Mouse (Mus musculus) megakaryocyte, embryonic 14.5 days (primary cell): ENCODE results near the gene Phldb3. TPM values are rescaled to one million over a fixed set of nuclear protein-coding genes. Genes with fewer than 3 reads are reported as not detected.

Experiments
- H3K27me3 ChIP-seq: replicated peaks from 2 replicates; pipeline ENCODE3; 2012; ENCODE audit warnings: inconsistent platforms
- H3K36me3 ChIP-seq: replicated peaks from 2 replicates; pipeline ENCODE3; 2012; ENCODE audit warnings: low read length, inconsistent platforms, mixed read lengths
- H3K4me1 ChIP-seq: 2 replicates; pipeline ENCODE4 v1.6.1; 2012; ENCODE audit warnings: inconsistent platforms
- H3K4me3 ChIP-seq: replicated peaks from 2 replicates; pipeline ENCODE3; 2012; ENCODE audit warnings: moderate library complexity, mild to moderate bottlenecking, inconsistent platforms
- H3K9me3 ChIP-seq: 2 replicates; pipeline ENCODE4 v1.6.1; 2012; ENCODE audit warnings: inconsistent platforms
- FLI1 ChIP-seq: IDR thresholded peaks from 2 replicates; pipeline ENCODE4 v1.6.1; 2012; ENCODE audit warnings: low read length, inconsistent platforms, mixed read lengths
- GATA1 ChIP-seq: IDR thresholded peaks from 3 replicates; pipeline ENCODE4 v1.6.1; 2012; ENCODE audit warnings: mixed read lengths, low read length, inconsistent platforms, borderline replicate concordance
- polyA plus RNA-seq: library from polyadenylated mRNA; stranded (reverse); fragments of >175 nt; gene quantifications from 2 replicates; pipeline ENCODE4 v1.2.3, GENCODE M21; 2012; ENCODE audit warnings: low replicate concordance; ENCODE audit not compliant: insufficient read depth

The Phldb3 gene
- polyA plus RNA-seq, 1 experiment = 8.9 TPM

- Histone ChIP-seq H3K4me3 (no peak overlapping the region), H3K36me3 (no peaks in the 10 kb centered on the region)
- TF ChIP-seq FLI1 (no peak), GATA1 (no peak)
These were observed 34.4 kb downstream of the Phldb3 start for GRCm38 (mm10) chr7:24644996-24645395.

GRCm38 (mm10) chr7:24646486-24646885, 35.9 kb downstream of the Phldb3 start:
- no peaks in the 10 kb centered on the region for H3K36me3 ChIP-seq
- H3K4me1 ChIP-seq = 0 out of 2 replicates have a peak, but pooled peaks cover 3% of the 10 kb centered on the region
- H3K27me3 ChIP-seq = peaks cover 45% of the 10 kb centered on the region
- H3K9me3 ChIP-seq = no peaks in the 10 kb centered on the region
- no peak for TF ChIP-seq GATA1
- no peak for TF ChIP-seq FLI1
- H3K4me3 ChIP-seq = no peak overlapping the region

More at GRCm38 (mm10) chr7:24644996-24645395, 34.4 kb downstream of the Phldb3 start:
- peaks cover 45% of the 10 kb centered on the region for H3K27me3 ChIP-seq
- H3K9me3 ChIP-seq = no peaks in the 10 kb centered on the region
- H3K4me1 ChIP-seq = 0 out of 2 replicates have a peak, but pooled peaks cover 3% of the 10 kb centered on the region

- peaks cover 13% of the 10 kb centered on the region for H3K27me3 ChIP-seq
- no peaks in the 10 kb centered on the region for H3K9me3 ChIP-seq
- TF ChIP-seq FLI1 (no peak), GATA1 (no peak)
- H3K4me1 ChIP-seq = peaks cover 12% of the 10 kb centered on the region
- H3K4me3 ChIP-seq = no peak overlapping the region
- no peaks in the 10 kb centered on the region for H3K36me3 ChIP-seq
These were observed 43.1 kb downstream of the Phldb3 start for GRCm38 (mm10) chr7:24653681-24654080.

- peaks cover 9% of the 10 kb centered on the region for H3K27me3 ChIP-seq
- no peaks in the 10 kb centered on the region for H3K36me3 ChIP-seq
- TF ChIP-seq GATA1 = no peak
- no peak for TF ChIP-seq FLI1
- no peak overlapping the region for H3K4me3 ChIP-seq
- H3K4me1 ChIP-seq = peaks cover 22% of the 10 kb centered on the region
- 0 out of 2 replicates have a peak, but pooled peaks cover 2% of the 10 kb centered on the region for H3K9me3 ChIP-seq
These were observed 49.3 kb downstream of the Phldb3 start for GRCm38 (mm10) chr7:24659737-24660357.

GRCm38 (mm10) chr7:24661118-24661904, 50.7 kb downstream of the Phldb3 start:
- Histone ChIP-seq H3K27me3 (peaks cover 17% of the 10 kb centered on the region), H3K36me3 (no peaks in the 10 kb centered on the region), H3K9me3 (0 out of 2 replicates have a peak, but pooled peaks cover 2% of the 10 kb centered on the region), H3K4me1 (peaks cover 22% of the 10 kb centered on the region), H3K4me3 (peak overlapping the region; percentile 42)
- TF ChIP-seq FLI1 (no peak), GATA1 (no peak)

- Histone ChIP-seq H3K4me3 (peak overlapping the region; percentile 53), H3K4me1 (peaks cover 22% of the 10 kb centered on the region), H3K27me3 (peaks cover 17% of the 10 kb centered on the region), H3K9me3 (0 out of 2 replicates have a peak, but pooled peaks cover 2% of the 10 kb centered on the region), H3K36me3 (no peaks in the 10 kb centered on the region)
- TF ChIP-seq FLI1 (no peak), GATA1 (no peak)
These were observed 52.0 kb downstream of the Phldb3 start for GRCm38 (mm10) chr7:24662575-24662974.

- TF ChIP-seq FLI1 (no peak), GATA1 (no peak)
- Histone ChIP-seq H3K9me3 (no peaks in the 10 kb centered on the region), H3K4me3 (no peak overlapping the region), H3K27me3 (peaks cover 18% of the 10 kb centered on the region), H3K4me1 (peaks cover 22% of the 10 kb centered on the region), H3K36me3 (no peaks in the 10 kb centered on the region)
These were observed 53.7 kb downstream of the Phldb3 start for GRCm38 (mm10) chr7:24664301-24664700.

GRCm38 (mm10) chr7:24664959-24665358, 54.4 kb downstream of the Phldb3 start:
- no peak for TF ChIP-seq GATA1
- TF ChIP-seq FLI1 = no peak
- H3K36me3 ChIP-seq = no peaks in the 10 kb centered on the region
- peaks cover 20% of the 10 kb centered on the region for H3K4me1 ChIP-seq
- H3K9me3 ChIP-seq = no peaks in the 10 kb centered on the region
- H3K4me3 ChIP-seq = no peak overlapping the region
- peaks cover 24% of the 10 kb centered on the region for H3K27me3 ChIP-seq

- H3K27me3 ChIP-seq = peaks cover 21% of the 10 kb centered on the region
- no peaks in the 10 kb centered on the region for H3K36me3 ChIP-seq
- H3K9me3 ChIP-seq = no peaks in the 10 kb centered on the region
- no peak overlapping the region for H3K4me3 ChIP-seq
- TF ChIP-seq FLI1 = no peak
- no peak for TF ChIP-seq GATA1
- no peaks in the 10 kb centered on the region for H3K4me1 ChIP-seq
These were observed 61.4 kb downstream of the Phldb3 start for GRCm38 (mm10) chr7:24671944-24672439.

- Histone ChIP-seq H3K27me3 (peaks cover 5% of the 10 kb centered on the region), H3K4me1 (no peaks in the 10 kb centered on the region), H3K36me3 (no peaks in the 10 kb centered on the region), H3K4me3 (no peak within 1 kb of the TSS), H3K9me3 (no peaks in the 10 kb centered on the region)
- TF ChIP-seq FLI1 (no peak), GATA1 (no peak)
These were observed 66.0 kb downstream of the Phldb3 start, which contains the start of gene Tex101 for GRCm38 (mm10) chr7:24676575-24676974. Gene Tex101, minus strand, starts transcription at chr7:24676675.

Other genes starting within 250 kb of the Phldb3 start
- gene Kcnn4, start 240.5 kb upstream of the Phldb3 start, polyA plus RNA-seq = 9.0 and 25.3 TPM in 2 replicates
- 42.3 and 58.9 TPM in 2 replicates for gene Smg9, start 211.1 kb upstream of the Phldb3 start, polyA plus RNA-seq
- 0.28 TPM in 1 of 2 replicates, not detected in the other for gene Irgc1, start 158.5 kb upstream of the Phldb3 start, polyA plus RNA-seq
- gene Plaur, start 148.3 kb upstream of the Phldb3 start, polyA plus RNA-seq = 14.6 and 56.5 TPM in 2 replicates
- not detected in 2 replicates for gene Cadm4, start 128.7 kb upstream of the Phldb3 start, polyA plus RNA-seq
- 33.9 and 51.4 TPM in 2 replicates for gene Zfp428, start 103.8 kb upstream of the Phldb3 start, polyA plus RNA-seq
- gene AC161166.1, start 98.3 kb upstream of the Phldb3 start, polyA plus RNA-seq = not detected in 2 replicates
- gene Irgq, start 80.1 kb upstream of the Phldb3 start, polyA plus RNA-seq = 2.9 and 3.1 TPM in 2 replicates
- not detected in 2 replicates for gene Pinlyp, start 64.6 kb upstream of the Phldb3 start, polyA plus RNA-seq
- gene Xrcc1, start 64.5 kb upstream of the Phldb3 start, polyA plus RNA-seq = 101 and 159 TPM in 2 replicates
- 14.5 and 17.5 TPM in 2 replicates for gene Ethe1, start 23.2 kb upstream of the Phldb3 start, polyA plus RNA-seq
- gene Zfp575, start 23.1 kb upstream of the Phldb3 start, polyA plus RNA-seq = 0.30 TPM in 1 of 2 replicates, not detected in the other
- gene Lypd3, start 25.8 kb downstream of the Phldb3 start, polyA plus RNA-seq = not detected in 2 replicates
- gene Tex101, start 65.9 kb downstream of the Phldb3 start, polyA plus RNA-seq = not detected in 2 replicates
- gene BC049730, start 98.5 kb downstream of the Phldb3 start, polyA plus RNA-seq = not detected in 2 replicates
- gene Gm4763, start 116.1 kb downstream of the Phldb3 start, polyA plus RNA-seq = not detected in 2 replicates
- gene Cd177, start 149.5 kb downstream of the Phldb3 start, polyA plus RNA-seq = 0.27 TPM in 1 of 2 replicates, not detected in the other
- 0.35 TPM in 1 of 2 replicates, not detected in the other for gene Ceacam10, start 166.4 kb downstream of the Phldb3 start, polyA plus RNA-seq